Mouse (Mus musculus) c-Kit-negative CD71-positive TER-119-positive erythroid progenitor cells, embryonic 14.5 days (primary cell): Measurements from ENCODE around the gene Cct2.

Experiments
- DNase-seq: peaks from one replicate; pipeline ENCODE4 v3.0.0-alpha.2; 2013; ENCODE audit warnings: low read depth, low spot score

Gene Cct2

GRCm38 (mm10) chr10:117063254-117064021 is at the start of gene Cct2:
Gene Cct2, minus strand, starts transcription at chr10:117063814.
- peak; percentile 94 for DNase-seq

GRCm38 (mm10) chr10:117112545-117112944 is 48.9 kb upstream of the Cct2 start:
- peak; percentile 36 for DNase-seq

DNA sequence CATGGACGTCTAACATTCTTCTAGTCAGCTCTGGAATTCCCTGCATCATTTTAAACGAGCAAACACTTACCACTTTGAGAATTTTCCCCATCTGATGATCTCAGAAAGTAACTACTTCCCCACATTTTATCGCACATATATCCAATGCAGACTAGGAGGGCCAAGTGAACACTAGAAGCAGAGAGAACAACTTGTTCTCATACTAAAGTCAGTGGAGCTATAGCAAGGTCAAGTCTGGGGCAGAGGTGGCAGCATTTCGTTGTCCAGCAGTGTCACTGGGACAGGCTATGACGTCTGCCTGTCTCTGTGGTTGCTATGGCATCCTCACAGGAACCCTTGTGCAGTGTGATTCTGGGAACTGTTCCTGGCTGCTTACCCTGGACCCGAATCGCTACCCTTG is 47.8 kb upstream of the Cct2 start:
- no peak for DNase-seq

DNA sequence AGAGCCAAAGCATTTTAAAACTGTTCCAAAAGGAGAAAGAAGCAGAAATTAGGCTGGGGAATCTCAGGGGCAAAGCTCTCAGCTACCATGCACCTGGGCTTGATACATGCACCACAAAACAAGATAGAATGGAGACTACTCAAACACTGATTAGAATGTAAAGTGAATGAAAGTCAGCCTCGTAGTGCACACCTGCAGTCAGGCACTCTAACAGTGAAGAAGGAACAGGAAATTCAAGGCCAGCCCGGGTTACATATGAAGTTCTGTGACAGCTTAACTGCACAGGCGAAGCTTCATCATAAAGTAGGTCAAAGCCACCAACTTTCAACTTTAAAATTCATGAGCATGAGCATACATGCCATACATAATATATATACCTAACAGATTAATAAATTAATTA is 46.7 kb upstream of the Cct2 start:
- no peak for DNase-seq

DNA sequence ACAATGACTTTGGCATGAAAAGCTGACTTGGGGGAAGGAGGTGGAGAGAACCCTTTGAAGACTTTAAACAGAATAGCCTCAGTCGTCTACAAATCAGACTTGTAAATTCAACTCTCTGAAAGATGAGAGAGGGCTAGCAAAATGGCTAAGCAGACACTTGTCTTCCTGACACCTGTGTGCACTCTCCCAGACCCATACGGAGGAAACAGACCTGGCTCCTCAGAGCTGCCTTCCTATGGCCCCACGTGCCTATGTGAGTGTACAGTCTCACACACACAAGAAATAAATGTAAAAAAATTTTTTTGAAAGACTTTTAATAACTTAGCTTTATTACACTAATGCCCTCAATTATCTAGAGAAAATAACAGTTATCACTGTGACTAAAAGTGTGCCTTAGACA is 43.1 kb upstream of the Cct2 start:
- DNase-seq: no peak

DNA sequence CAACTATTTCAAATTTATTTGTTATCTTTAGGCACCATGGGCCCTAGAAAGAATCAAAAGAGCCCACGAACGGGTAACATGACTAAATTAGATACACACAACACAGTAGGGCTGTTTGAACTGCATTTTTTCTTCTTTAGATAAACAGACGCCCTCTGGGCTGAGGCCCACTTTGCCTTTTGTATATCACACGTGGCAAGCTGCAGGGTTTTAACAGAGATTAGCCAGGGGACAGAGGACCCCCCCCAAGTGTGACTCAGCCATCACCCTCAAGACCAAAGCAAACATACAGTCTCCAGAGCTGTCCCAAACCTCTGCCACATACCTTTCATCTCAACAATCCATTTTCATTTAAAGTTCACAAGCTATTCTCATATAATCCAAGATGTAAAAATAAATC is 42.6 kb upstream of the Cct2 start:
- peak; percentile 54 for DNase-seq

DNA sequence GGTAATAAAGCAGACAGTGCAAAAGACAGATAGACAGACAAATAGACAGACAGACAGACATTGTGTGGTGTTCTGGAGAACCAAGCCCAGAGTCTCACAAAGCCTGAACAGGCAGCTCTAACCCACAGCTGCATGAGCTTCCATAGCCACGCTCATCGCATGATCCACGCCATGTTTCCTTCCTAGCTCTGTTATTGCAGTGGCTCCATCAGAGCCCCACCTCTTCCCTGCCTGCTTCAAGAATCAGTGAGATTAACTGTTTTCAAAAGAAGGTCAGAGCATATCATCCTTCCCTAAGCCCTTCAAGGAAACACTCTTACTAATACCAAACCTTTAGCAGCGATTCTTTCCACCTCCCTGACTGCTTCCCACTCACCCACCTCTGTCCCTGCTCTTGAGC is 41.4 kb upstream of the Cct2 start:
- peak; percentile 43 for DNase-seq

GRCm38 (mm10) chr10:117103854-117104598 is 40.4 kb upstream of the Cct2 start:
- peak; percentile 46 for DNase-seq

DNA sequence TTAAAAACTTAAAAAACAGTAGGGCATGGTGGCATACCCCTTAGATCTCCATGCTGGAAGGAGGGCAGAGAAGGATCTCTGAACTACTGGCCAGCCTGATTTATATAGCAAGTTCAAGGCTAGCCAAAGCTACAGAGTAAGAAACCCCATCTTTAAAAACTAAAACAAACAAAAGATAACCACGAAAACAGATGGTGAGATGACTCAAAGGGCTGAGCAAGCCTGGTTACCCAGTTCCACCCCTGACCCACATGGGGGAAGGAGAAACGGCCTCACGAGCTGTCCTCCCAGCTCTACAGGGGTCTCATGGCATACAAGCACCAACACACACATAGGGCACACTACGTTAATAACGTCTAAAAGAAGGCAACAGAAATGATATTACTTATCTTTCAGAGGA is 36.6 kb upstream of the Cct2 start:
- no peak for DNase-seq

GRCm38 (mm10) chr10:117097116-117097698 is 33.6 kb upstream of the Cct2 start:
- DNase-seq: no peak

- no peak for DNase-seq
These were observed 32.5 kb upstream of the Cct2 start for GRCm38 (mm10) chr10:117096096-117096495.

DNA sequence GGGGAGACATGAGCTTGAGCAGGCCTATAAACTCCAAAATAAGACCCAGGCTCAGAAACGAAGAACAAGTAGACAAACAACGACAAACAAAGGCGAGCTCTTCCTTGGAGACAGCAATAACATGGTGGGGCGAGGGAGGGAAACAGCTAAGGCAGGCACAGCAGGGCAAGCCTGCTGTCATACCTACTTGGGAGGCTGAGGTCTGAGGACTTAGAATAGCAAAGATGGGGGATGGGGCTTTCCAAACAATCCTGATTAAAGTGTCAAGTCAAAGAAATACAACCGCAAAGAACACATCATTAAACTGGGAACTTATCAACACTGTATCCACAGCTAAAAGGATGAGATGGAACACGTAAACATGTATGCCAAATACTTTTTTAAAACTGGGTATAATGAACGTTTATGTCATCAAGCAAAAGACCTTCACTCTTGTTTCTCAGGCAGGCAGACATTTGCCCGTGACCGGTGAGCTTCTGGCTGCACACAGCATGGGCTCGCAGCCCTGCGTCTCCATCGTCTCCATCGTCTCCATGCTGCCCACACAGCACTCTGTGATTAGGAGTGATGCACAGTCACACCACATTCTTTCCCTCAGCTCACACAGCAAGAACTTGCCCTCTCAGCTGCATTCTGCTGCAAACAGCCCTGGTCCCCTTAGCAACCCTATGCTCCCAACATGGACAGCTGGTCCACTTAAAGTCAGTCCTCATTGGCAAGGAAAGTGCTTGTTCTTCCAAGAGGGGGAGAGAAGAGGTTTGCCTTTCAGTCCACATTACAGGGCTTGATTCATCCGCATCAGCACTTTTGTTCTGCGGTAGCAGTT is 31.1 kb upstream of the Cct2 start:
- no peak for DNase-seq

DNA sequence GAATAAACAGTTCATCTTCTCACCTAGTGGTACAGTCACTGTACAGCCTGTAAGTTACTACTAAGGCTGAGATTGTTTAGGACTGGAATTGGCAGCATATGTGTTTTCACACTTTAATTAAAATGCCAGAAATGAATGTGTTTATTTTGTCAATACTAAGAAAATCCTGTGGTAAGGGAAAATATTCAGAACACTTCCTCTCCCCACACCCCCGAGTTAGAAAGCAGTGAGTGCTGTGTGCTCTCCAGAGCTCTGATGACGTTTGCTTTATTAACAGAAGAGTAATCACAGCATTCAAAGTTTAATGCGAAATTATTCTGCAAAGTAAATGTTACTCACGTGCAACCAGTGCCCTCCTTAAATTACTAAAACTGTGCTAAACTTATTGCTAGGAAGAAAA is 26.0 kb upstream of the Cct2 start:
- DNase-seq: no peak

GRCm38 (mm10) chr10:117081914-117082359 is 18.3 kb upstream of the Cct2 start:
- no peak for DNase-seq

DNA sequence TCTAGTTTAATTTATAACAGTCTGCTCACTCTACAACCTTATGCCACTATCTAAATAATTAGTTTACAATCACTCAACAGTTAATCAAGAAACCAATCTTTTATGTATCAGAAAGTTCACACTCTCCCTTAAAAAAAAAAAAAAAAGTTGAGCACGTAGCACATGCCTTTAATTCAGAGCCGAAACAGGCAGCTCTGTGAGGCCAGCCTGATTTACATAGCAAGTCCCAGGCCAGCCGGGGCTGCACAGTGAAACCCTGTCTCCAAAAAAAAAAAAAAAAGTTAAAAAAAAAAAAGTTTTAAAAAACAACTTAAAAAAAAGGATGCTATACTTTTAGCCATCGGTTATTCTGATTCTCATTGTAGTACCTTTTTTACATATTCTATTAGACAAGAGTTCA is 17.7 kb upstream of the Cct2 start:
- no peak for DNase-seq

DNA sequence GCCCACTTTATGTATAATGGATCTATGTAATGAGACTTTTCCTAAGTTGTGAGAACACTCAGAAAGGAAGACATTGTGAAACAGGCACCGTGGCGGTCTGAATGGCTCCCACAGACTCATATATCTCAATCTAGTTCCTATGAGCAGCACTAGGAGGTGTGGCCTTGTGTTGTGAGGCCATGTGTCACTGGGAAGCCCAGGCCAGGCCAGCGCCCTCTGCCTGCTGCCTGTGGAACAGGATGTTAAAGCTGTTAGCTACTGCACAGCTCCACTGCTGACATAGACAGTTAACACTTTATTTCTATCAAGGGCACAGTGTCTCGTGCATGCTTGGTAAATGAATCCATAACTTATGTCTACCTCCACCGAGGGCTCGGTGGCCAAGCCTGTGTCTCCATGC is 14.7 kb upstream of the Cct2 start:
- DNase-seq: no peak

DNA sequence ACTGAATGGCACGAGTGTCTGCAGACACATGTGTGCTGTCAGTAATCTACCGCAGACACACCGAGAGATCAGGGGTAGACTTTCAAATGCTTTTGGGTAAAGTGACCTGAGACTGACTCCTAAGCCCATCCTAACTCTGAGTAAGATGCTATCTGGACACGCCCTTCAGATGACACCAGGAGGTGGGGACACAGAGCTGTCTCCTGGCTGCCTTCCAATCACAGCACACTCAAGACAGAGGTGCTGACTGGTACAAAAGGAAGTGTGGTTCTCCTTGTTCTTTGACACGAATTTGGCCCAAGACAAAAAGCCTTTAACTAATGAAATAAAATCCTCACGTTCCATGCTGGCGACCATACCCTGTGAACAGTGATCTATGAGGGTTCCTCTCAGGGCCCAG is 9.6 kb upstream of the Cct2 start:
- no peak for DNase-seq

GRCm38 (mm10) chr10:117072191-117072888 is 8.7 kb upstream of the Cct2 start:
- DNase-seq: no peak

- no peak for DNase-seq
These were observed 5.5 kb upstream of the Cct2 start for GRCm38 (mm10) chr10:117069109-117069508.

DNA sequence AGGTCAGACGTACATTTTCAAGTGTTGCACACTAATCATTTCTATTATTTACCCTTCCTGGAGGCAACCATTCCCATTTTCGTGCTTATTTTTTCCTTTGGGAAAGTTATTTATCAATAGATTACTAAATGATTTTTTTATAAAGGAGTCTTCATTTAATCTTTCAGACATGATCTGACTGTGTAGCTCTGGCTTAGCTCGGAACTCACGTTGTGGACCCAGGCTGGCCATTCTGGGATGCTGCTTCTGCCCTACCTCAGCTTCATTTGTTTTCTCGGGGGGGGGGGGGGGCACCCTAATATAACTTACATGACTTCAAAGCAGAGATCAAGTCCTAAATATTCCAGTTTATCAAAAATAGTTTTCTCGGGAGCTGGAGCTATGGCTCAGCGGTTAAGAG is 462 bp upstream of the Cct2 start:
- no peak for DNase-seq

GRCm38 (mm10) chr10:117062894-117063253 is 740 bp downstream of the Cct2 start:
- DNase-seq: no peak
